Mouse (Mus musculus) spleen, adult 2 months (tissue): ENCODE data around the gene Tbc1d17.

Experiments
- CTCF ChIP-seq: fragments of 200-500 bp; IDR thresholded peaks from 2 replicates; pipeline ENCODE4 v1.5.1; 2011; ENCODE audit warnings: mild to moderate bottlenecking, inconsistent platforms; ENCODE audit not compliant: insufficient read depth, insufficient read length, insufficient replicate concordance; ENCODE audit errors: extremely low read depth
- POLR2A ChIP-seq: fragments of 200-500 bp; IDR thresholded peaks from 2 replicates; pipeline ENCODE4 v1.6.1; 2011; ENCODE audit warnings: low read depth, low read length, inconsistent platforms

DNA sequence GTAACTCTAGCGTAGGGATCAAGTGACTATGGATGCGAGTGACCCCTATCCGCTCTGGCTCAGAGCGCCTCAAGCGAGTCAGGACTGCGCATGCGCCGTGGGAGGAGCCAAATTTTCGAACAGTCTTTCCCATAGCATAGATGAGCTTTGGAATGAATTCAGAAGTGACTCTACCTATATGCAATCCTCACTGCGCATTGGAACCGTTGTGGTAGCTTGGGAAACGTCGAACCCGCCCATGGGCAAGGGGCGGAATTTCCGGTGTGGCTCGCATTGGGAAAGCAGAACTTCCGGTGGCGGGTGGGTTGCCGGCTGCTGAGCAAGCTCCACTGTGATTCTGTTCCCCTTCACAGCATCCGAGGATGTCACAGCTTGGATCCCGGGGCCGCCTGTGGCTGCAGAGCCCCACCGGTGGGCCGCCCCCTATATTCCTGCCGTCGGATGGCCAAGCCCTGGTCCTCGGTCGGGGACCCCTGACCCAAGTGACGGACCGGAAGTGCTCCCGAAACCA, 8.2 kb upstream of the Tbc1d17 start, which contains the start of gene Pnkp:
- TF ChIP-seq CTCF (no peak), POLR2A (no peak; the same call in 1 of the 2 replicates)
